Mouse (Mus musculus): ENCODE measurements around the gene Agpat1. TPM values are rescaled to one million over a fixed set of nuclear protein-coding genes. Genes with fewer than 3 reads are reported as not detected.

Gene Agpat1
- polyA plus RNA-seq (2015; fragmentation: Nextera tagmentation; extraction: Ambion mirVana): 97.8 and 99.1 TPM in 2 replicates

DNA sequence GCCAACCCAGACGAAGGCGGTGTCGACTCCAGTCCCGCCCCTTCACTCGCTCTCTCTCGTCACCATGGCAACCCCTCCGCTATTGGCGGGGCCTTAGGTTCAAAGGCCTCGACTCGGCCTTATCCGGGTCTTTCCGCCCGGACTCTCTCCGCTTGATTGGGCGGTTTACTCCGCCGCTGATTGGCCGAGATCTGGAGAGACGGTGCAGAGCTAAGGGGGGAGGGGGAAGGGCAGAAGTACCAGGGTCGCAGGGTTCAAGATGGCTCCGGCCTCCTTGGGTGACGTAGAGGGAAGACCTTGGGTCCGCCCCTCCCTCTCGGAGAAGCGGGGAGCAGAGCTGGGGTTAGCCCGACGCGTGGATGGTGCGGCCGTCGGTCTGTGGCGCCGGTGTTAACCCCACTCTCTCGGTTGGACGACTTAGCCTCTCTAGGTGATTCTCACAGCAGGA lies at the start of gene Agpat1:
Gene Agpat1, plus strand, starts transcription at position 202 of the 448 bp plus-strand sequence.
- Histone ChIP-seq H3K27ac (peak within 1 kb of the TSS; percentile 94), H3K4me2 (peak within 1 kb of the TSS; percentile 99), H3K9ac (peak within 1 kb of the TSS; percentile 99), H3K4me3 (peak within 1 kb of the TSS; percentile 92), H3K27me3 (no peaks in the 10 kb centered on the region), H3K36me3 (peaks cover 25% of the 10 kb centered on the region), H3K4me1 (replicated peaks) (peaks cover 54% of the 10 kb centered on the region), H3K9me3 (no peaks in the 10 kb centered on the region)
- under 1% methylated on average over 34 of the region's 35 CpGs for WGBS
- ATAC-seq (ENCODE audit: low FRiP score): peak; percentile 89

- H3K9me3 ChIP-seq: no peaks in the 10 kb centered on the region
- no peaks in the 10 kb centered on the region for H3K4me1 ChIP-seq (replicated peaks)
- no peak overlapping the region for H3K27ac ChIP-seq
- H3K36me3 ChIP-seq: no peaks in the 10 kb centered on the region
- 32% methylated on average over 5 of the region's 5 CpGs for WGBS
- no peak overlapping the region for H3K4me2 ChIP-seq
- H3K4me3 ChIP-seq: no peak overlapping the region
- H3K9ac ChIP-seq: no peak overlapping the region
- ATAC-seq (ENCODE audit: low FRiP score): no peak
- H3K27me3 ChIP-seq: no peaks in the 10 kb centered on the region
Observed at GRCm38 (mm10) chr17:34555483-34555882, 48.6 kb upstream of the Agpat1 start.

DNA sequence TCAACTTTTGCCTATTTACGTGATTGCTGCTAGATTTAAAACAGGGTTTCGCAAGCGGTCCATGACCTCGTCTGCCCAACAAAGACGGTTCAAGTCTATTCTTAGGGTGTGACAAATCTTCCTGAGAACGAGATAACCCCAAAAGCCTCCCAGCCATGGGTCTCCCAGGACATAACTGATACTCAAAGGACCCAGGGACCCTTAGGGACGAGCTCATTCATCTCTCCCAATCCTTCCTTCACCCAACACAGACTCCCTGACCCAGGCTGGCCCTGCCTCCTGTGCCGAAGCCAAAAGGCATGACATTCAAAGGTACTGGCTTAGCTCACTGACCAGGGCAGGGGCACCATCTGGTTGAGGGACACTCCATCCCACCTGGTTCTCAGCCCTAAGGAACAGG lies 47.7 kb upstream of the Agpat1 start:
- Histone ChIP-seq H3K4me3 (no peak overlapping the region), H3K4me2 (no peak overlapping the region), H3K9ac (no peak overlapping the region), H3K4me1 (replicated peaks) (peaks cover 1% of the 10 kb centered on the region; the same call in 1 of the 2 replicates), H3K27ac (no peak overlapping the region), H3K36me3 (no peaks in the 10 kb centered on the region), H3K9me3 (no peaks in the 10 kb centered on the region), H3K27me3 (no peaks in the 10 kb centered on the region)
- 85% methylated on average over 8 of the region's 8 CpGs for WGBS
- ATAC-seq (ENCODE audit: low FRiP score): no peak

- ATAC-seq (ENCODE audit: low FRiP score): no peak
- H3K9me3 ChIP-seq: no peaks in the 10 kb centered on the region
Observed at GRCm38 (mm10) chr17:34557411-34557810, 46.7 kb upstream of the Agpat1 start.

DNA sequence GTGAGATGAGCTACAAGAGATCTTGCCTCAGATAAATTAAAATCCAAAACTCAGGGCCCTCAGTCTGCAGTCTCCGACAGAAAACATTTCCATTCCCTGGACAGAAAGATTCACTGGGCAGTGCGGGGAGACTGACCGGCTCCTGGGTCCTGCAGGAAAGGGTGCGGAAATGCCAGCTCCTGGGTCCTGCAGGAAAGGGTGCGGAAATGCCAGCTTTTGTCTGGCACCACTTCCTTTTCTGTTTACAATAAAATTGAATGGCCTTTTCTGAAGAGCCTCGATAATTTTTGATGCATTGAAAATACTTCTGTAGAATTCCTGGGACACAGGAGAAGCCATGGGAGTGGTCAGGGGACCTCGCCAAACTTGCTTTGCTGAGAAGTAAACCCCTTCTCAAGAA lies 44.9 kb upstream of the Agpat1 start:
- Histone ChIP-seq H3K4me1 (replicated peaks) (peaks cover 5% of the 10 kb centered on the region; the same call in 1 of the 2 replicates), H3K9me3 (no peaks in the 10 kb centered on the region), H3K27ac (no peak overlapping the region), H3K27me3 (no peaks in the 10 kb centered on the region), H3K36me3 (no peaks in the 10 kb centered on the region), H3K4me2 (no peak overlapping the region), H3K9ac (no peak overlapping the region), H3K4me3 (no peak overlapping the region)
- 90% methylated on average over 7 of the region's 7 CpGs for WGBS
- no peak for ATAC-seq (ENCODE audit: low FRiP score)

More at GRCm38 (mm10) chr17:34557411-34557810, 46.7 kb upstream of the Agpat1 start:
- no peak overlapping the region for H3K27ac ChIP-seq
- no peak overlapping the region for H3K4me3 ChIP-seq
- no peak overlapping the region for H3K4me2 ChIP-seq
- no peak overlapping the region for H3K9ac ChIP-seq
- H3K4me1 ChIP-seq (replicated peaks): peaks cover 3% of the 10 kb centered on the region; the same call in 1 of the 2 replicates
- H3K36me3 ChIP-seq: no peaks in the 10 kb centered on the region
- WGBS: 74% methylated on average over 11 of the region's 11 CpGs
- no peaks in the 10 kb centered on the region for H3K27me3 ChIP-seq

GRCm38 (mm10) chr17:34559895-34560294 lies 44.2 kb upstream of the Agpat1 start:
- H3K27ac ChIP-seq: no peak overlapping the region
- no peak overlapping the region for H3K4me3 ChIP-seq
- no peaks in the 10 kb centered on the region for H3K9me3 ChIP-seq
- H3K4me1 ChIP-seq (replicated peaks): peaks cover 10% of the 10 kb centered on the region; the same call in 1 of the 2 replicates
- WGBS: 28% methylated on average over 15 of the region's 15 CpGs
- no peaks in the 10 kb centered on the region for H3K36me3 ChIP-seq
- ATAC-seq (ENCODE audit: low FRiP score): no peak
- no peak overlapping the region for H3K4me2 ChIP-seq
- H3K9ac ChIP-seq: no peak overlapping the region
- H3K27me3 ChIP-seq: no peaks in the 10 kb centered on the region

GRCm38 (mm10) chr17:34560438-34560837 lies 43.6 kb upstream of the Agpat1 start:
- no peak for ATAC-seq (ENCODE audit: low FRiP score)
- no peak overlapping the region for H3K9ac ChIP-seq
- H3K4me1 ChIP-seq (replicated peaks): peaks cover 10% of the 10 kb centered on the region; the same call in 1 of the 2 replicates
- WGBS: 92% methylated on average over 6 of the region's 6 CpGs
- H3K27me3 ChIP-seq: peaks cover under 1% of the 10 kb centered on the region; the same call in 1 of the 2 replicates
- no peaks in the 10 kb centered on the region for H3K9me3 ChIP-seq
- H3K27ac ChIP-seq: no peak overlapping the region
- no peak overlapping the region for H3K4me2 ChIP-seq
- no peak overlapping the region for H3K4me3 ChIP-seq
- no peaks in the 10 kb centered on the region for H3K36me3 ChIP-seq

DNA sequence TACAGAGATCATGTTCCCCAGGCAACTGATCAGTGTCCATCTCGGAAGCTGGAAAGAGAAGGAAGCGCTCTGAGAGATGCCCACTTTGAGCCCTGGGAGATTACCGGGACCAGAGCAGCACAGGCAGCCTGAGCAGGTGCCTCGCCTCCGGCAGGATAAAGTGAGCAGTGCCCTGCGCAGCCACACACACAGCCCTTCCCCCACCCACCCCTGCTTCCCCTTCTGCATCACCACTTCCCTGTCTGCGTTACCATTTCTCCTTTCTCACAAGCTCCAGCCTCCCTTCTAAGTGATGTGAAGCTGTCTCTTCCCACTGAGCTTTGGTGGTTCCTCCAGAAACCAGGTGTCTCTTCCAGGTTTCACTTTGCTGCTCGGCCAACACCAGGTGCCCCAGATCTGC lies 42.9 kb upstream of the Agpat1 start:
- H3K9me3 ChIP-seq: no peaks in the 10 kb centered on the region
- 41% methylated on average over 8 of the region's 8 CpGs for WGBS
- 0 out of 2 replicates have a peak overlapping the region, but pooled peaks have one; percentile 19 for H3K9ac ChIP-seq

GRCm38 (mm10) chr17:34562595-34562994 lies 41.5 kb upstream of the Agpat1 start:
- Histone ChIP-seq H3K27ac (no peak overlapping the region), H3K36me3 (no peaks in the 10 kb centered on the region), H3K27me3 (peaks cover 11% of the 10 kb centered on the region), H3K4me2 (no peak overlapping the region), H3K4me1 (replicated peaks) (peaks cover 10% of the 10 kb centered on the region; the same call in 1 of the 2 replicates), H3K9me3 (no peaks in the 10 kb centered on the region), H3K4me3 (no peak overlapping the region), H3K9ac (no peak overlapping the region)
- WGBS: 66% methylated on average over 3 of the region's 3 CpGs
- no peak for ATAC-seq (ENCODE audit: low FRiP score)

More for the DNA sequence above, 42.9 kb upstream of the Agpat1 start:
- no peaks in the 10 kb centered on the region for H3K36me3 ChIP-seq
- no peak for ATAC-seq (ENCODE audit: low FRiP score)
- H3K4me3 ChIP-seq: no peak overlapping the region
- peaks cover 10% of the 10 kb centered on the region; the same call in 1 of the 2 replicates for H3K4me1 ChIP-seq (replicated peaks)
- H3K4me2 ChIP-seq: no peak overlapping the region
- no peak overlapping the region for H3K27ac ChIP-seq
- peaks cover 8% of the 10 kb centered on the region; the same call in 1 of the 2 replicates for H3K27me3 ChIP-seq

DNA sequence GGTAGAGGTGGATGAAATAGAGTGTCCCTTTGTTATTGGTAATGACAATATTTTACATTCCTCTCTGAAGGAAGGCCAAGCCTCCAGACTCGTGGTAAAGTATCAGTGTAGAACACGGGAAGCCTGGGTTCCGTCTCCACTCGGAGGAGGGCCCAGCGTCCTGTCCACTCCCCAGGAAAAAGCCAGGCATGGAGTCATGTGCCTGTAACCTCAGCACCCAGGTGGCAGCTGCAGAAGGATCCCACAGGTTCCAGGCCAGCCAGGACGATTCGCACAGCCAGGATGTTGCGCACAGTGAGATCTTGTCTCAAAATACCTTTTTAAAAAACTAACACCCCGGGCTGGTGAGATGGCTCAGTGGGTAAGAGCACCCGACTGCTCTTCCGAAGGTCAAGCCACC lies 40.7 kb upstream of the Agpat1 start:
- H3K27me3 ChIP-seq: peaks cover 11% of the 10 kb centered on the region
- no peak overlapping the region for H3K27ac ChIP-seq
- no peaks in the 10 kb centered on the region for H3K9me3 ChIP-seq
- H3K9ac ChIP-seq: no peak overlapping the region
- ATAC-seq (ENCODE audit: low FRiP score): no peak
- no peaks in the 10 kb centered on the region for H3K36me3 ChIP-seq
- no peak overlapping the region for H3K4me3 ChIP-seq
- H3K4me1 ChIP-seq (replicated peaks): peaks cover 10% of the 10 kb centered on the region; the same call in 1 of the 2 replicates
- no peak overlapping the region for H3K4me2 ChIP-seq
- WGBS: 77% methylated on average over 11 of the region's 11 CpGs

- no peak for ATAC-seq (ENCODE audit: low FRiP score)
Observed at GRCm38 (mm10) chr17:34564003-34564421, 40.0 kb upstream of the Agpat1 start, which contains the start of gene Notch4. Gene Notch4, plus strand, starts transcription at chr17:34564268.

DNA sequence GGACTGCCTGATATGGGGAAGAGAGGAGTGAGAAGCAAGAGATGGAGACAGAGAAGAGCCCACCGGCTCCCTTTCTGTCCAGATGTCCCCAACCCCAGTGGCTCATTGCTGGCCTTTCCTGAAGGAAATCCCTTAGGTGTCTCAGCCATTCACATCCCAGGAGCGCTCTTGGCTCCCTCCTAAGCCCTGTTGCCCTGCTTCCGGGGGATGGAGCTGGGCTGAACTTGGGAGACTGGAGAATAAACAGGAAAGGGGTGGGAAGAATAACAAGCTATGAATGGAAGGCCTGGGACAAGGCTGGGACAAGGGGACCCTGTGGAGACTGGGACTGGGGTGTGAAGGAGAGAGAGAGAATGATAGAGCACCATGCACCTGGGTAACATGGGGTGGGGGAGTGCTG lies 39.3 kb upstream of the Agpat1 start:
- peak overlapping the region; percentile 17 for H3K4me2 ChIP-seq
- peaks cover 10% of the 10 kb centered on the region; the same call in 1 of the 2 replicates for H3K4me1 ChIP-seq (replicated peaks)
- H3K4me3 ChIP-seq: no peak overlapping the region

More at GRCm38 (mm10) chr17:34564003-34564421, 40.0 kb upstream of the Agpat1 start, which contains the start of gene Notch4:
- Histone ChIP-seq H3K9ac (peak within 1 kb of the TSS; percentile 51; the same call in 1 of the 2 replicates), H3K27ac (peak within 1 kb of the TSS; percentile 64), H3K27me3 (peaks cover 11% of the 10 kb centered on the region), H3K4me2 (peak within 1 kb of the TSS; percentile 17), H3K4me3 (no peak within 1 kb of the TSS), H3K4me1 (replicated peaks) (peaks cover 10% of the 10 kb centered on the region; the same call in 1 of the 2 replicates), H3K36me3 (no peaks in the 10 kb centered on the region), H3K9me3 (no peaks in the 10 kb centered on the region)
- WGBS: 20% methylated on average over 6 of the region's 6 CpGs

DNA sequence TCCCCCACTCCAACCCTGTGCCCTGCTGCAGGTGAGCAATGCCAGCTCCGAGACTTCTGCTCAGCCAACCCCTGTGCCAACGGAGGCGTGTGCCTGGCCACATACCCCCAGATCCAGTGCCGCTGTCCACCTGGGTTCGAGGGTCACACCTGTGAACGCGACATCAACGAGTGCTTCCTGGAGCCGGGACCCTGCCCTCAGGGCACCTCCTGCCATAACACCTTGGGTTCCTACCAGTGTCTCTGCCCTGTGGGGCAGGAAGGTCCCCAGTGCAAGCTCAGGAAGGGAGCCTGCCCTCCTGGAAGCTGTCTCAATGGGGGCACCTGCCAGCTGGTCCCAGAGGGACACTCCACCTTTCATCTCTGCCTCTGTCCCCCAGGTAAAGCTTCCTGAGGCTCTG lies 36.8 kb upstream of the Agpat1 start:
- Histone ChIP-seq H3K4me3 (no peak overlapping the region), H3K27me3 (peaks cover 13% of the 10 kb centered on the region), H3K4me1 (replicated peaks) (peaks cover 7% of the 10 kb centered on the region; the same call in 1 of the 2 replicates), H3K27ac (no peak overlapping the region), H3K9me3 (no peaks in the 10 kb centered on the region), H3K9ac (no peak overlapping the region), H3K4me2 (no peak overlapping the region), H3K36me3 (no peaks in the 10 kb centered on the region)
- no peak for ATAC-seq (ENCODE audit: low FRiP score)
- 69% methylated on average over 9 of the region's 9 CpGs for WGBS

More for the DNA sequence above, 39.3 kb upstream of the Agpat1 start:
- Histone ChIP-seq H3K27me3 (peaks cover 11% of the 10 kb centered on the region), H3K36me3 (no peaks in the 10 kb centered on the region), H3K9ac (0 out of 2 replicates have a peak overlapping the region, but pooled peaks have one; percentile 51), H3K27ac (peak overlapping the region; percentile 64), H3K9me3 (no peaks in the 10 kb centered on the region)
- 59% methylated on average over 3 of the region's 3 CpGs for WGBS
- no peak for ATAC-seq (ENCODE audit: low FRiP score)

All from hindbrain, embryonic 13.5 days (tissue).